Mouse (Mus musculus): ENCODE results near the gene Tnr.

Tnr gene

DNA sequence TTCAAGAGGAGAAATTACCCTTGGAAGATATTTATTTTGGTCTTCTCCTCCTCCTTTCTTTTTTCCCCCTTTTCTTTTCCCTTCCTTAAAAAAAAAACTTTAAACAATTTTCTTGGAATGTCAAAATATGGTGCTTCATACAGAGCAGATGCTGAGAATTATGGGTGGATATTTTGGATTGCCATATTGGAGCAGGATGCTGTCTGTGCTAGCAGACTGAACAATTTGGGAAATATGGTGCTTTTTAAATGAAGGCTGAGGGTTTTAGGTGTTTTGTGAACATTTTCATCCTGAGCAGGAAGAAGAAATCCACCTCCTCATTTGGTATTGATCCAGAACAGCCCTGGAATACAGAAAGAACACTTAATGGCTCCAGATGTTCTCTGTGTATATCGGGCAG, 41.6 kb downstream of the Tnr start:
- DNase-seq (ENCODE audit: low spot score in 2 of 2) = no peak

DNA sequence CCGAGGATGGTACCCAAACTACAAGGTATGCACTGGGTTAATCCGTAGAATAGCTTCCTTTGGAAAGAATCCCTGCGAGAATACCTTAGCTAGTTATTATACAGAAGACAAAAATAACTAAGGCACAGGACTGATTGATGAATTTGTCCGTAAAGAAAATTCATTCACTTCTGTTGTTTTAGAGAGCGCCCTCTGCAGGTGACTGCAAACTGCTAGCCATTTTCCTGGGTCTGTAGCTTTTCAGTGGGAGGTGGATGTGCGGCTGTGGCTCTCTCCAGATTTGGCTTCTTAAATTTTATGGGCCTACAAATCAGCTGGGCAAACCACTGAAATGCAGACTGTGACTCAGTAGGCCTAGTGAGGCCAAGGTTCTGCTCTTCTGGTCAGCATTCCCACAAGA, 42.5 kb downstream of the Tnr start:
- DNase-seq (ENCODE audit: low spot score in 2 of 2) = no peak

DNA sequence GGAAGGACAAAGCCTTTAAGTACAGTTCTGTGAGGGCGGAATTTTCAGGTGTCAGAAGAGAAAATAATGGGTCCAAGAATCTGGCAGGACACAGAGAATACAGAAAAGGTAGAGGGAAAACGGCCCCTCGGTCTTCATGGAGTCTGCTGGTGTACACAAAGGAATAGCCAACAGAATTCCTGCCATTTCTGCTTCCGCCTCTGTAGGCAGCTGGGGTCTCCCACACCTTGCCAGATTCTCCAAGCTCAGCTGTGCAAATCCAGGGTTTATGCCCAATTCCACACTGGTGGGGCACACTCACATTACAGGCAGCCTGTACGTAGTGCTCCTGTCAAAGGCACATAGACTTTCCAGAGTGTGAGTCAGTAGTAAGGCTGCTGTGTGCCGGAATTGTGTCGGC, 43.6 kb downstream of the Tnr start:
- no peak for DNase-seq (ENCODE audit: low spot score in 2 of 2)

DNA sequence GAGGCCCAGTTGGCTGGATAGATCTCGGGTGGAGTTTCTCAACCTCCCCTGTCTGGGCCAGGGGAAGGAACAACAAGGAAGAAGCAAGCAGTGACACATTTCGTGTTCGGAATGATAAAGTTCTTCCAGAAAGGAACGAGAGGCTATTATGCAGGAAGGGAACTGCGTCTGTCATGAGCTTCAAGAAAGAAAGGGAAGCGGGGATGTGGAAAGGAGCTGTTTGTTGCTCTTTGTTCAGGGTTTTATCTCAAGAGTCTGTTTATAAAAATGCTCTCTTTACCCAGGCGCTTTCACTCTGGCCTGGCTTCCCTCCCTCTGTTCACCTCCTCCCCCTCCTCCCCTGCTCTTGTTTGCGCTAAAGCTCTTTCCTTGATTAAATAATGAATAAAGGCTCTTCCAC, 46.7 kb downstream of the Tnr start:
- no peak for DNase-seq (ENCODE audit: low spot score in 2 of 2)

DNA sequence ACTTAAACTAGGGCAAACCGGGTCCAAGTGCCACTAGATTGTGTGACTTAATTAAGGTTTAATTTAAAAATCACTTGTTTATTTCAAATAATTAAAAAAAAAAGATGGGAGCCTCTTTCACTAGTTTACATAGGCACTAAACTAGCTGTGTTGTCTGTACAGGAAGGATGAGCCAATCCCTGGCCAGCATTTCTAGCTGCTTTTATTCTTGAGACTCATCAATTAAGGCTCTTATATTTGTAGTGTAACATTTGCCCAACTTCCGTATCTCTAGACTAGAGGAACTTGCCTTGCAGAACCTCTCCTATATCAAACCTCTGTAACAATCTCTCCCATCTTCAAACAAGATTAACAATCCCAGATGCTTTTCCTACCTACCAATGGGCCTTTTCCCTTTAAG, 47.3 kb downstream of the Tnr start:
- no peak for DNase-seq (ENCODE audit: low spot score in 2 of 2)

DNA sequence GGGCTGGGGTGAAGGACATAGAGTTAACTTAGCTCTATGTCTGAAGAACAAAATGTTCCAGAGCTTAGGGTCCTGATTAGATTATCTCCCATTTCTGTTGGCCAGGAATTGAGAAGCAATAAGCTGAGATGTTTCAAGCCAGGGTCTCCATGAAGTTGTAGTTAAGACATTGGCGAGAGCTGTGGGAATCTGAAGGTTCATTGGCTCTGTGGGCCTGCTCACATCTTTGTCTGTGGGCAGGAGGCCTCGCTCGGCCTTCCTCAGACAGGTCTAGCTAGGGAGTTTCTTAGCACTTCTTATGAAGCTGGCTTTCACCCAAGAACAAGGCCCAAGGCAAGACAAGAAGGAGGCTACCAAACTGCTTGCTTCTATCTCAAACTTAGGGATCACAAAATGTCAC, 48.4 kb downstream of the Tnr start:
- DNase-seq (ENCODE audit: low spot score in 2 of 2) = no peak

DNA sequence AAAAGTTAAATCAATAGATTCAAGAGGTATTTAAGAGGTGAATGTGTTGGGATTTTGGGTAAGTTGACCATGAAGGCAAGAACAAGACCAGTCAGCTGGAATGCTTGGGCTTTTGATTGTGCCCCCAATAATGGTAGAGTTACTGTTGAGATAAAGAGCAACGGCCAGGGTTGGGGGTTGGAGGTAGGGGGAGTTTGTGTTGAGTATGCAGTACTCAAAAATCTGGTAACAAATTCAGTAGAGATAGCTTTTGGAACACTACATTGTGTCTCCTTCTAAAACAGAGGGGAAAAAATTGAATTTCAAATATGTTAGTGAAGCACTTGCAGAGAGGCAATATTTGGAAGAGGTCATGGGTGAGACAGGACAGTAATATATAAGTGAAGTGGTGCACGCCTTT, 49.5 kb downstream of the Tnr start:
- DNase-seq (ENCODE audit: low spot score in 2 of 2) = no peak

DNA sequence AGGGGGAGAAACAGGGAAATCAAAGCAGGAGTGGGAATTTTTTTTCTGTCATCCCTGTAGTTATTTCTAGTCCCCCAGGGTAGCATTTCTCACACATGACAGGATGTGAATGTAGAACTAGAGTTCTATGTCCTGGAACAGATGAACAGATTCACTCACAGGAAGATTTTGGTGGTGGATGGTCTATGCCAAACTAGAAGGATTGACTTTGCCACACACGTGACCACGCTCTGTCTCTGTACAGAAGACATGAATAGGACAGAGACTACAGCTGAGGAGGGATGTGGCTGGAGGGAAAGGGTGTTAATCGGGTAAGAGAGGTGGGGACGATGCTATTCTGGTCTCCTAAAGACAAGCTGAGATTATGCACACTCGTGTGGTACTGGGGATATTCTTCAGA, 51.1 kb downstream of the Tnr start:
- no peak for DNase-seq (ENCODE audit: low spot score in 2 of 2)

DNA sequence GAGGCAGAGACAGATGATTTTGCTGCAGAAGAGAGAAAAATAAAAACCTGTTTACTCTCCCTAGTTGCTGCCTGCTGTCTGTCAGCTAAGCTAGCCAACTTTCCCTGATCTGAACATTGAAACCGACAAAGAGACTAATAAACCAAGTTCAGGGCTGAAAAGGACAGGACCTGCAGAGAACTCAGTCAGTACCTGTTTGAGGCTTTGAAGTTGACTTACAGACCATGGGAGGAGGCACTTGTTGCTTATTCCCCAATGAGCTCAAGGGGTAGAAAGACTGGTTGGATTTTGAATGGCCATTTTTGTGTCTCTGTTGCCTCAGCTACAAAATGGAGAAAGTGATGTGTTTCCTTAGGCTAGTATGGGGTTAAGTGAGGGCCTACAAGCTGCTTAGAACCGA, 52.7 kb downstream of the Tnr start:
- no peak for DNase-seq (ENCODE audit: low spot score in 2 of 2)

DNA sequence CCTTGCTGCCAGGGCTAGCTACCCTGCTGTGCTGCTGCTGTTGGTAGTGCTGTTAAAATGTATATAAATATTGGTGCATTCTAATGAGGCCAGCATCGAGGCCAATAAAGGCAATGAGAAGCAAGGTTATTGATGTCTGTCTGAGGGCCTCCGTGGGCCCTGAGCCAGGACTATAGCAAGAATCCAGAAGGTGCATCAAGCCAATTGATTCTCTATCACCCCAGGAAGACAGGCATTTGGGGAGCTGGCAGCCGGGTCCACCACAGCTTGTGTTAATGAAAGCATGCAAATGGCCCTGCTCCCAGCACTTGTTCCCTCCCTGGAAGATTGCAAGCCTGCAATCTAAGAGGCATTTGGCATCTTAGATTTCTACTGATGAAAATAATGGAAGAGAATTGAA, 54.8 kb downstream of the Tnr start:
- no peak for DNase-seq (ENCODE audit: low spot score in 2 of 2)

DNA sequence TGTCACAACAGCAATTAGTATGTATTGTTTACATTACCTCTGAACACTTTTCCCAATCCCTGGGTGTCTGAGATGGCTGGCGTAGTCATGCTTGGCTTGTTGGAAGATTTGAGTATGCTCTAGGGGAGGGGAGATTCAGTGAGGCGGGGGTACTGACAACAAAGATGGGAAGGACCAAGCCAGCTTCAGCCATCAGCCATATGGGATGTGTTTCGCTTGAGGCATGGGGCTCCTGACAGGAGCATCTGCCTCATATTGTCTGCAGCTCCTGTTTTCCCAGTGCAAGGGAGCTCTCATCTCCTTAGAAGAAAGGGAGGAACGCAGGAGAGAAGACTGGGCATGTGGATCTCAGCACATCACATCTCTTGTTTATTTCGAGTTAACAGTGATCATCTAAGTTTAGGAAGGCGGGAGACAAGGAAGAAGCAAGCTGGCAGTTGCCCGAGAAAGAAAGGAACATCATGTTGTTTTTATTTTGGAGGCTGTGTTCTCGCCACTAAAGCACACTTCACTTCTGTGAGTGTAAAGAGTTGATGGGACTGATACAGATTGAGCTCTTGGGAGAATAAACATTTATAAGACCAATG, 56.9 kb downstream of the Tnr start:
- peak in 1 of 2 experiments; percentile 33 for DNase-seq (ENCODE audit: low spot score in 2 of 2)

DNA sequence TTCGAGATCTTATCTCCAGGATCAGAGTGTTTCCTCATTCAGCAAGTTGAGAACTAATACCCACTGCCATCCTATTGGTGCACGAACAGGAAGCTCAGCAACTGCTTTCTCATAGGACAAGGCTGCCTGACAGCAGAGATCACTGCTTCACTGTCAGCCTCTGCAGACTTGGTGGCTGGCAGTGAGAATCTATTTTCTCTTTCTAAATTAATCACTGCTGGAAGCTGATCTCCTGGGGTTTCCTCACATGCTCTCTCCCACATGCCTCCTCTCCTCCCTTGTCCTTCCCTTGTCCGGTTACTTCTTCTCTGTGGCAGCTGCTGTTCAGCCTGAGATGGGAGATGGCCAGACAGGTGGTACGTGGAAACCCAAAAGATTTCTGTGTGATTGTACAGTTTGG, 60.3 kb downstream of the Tnr start:
- DNase-seq (ENCODE audit: low spot score in 2 of 2) = no peak

DNA sequence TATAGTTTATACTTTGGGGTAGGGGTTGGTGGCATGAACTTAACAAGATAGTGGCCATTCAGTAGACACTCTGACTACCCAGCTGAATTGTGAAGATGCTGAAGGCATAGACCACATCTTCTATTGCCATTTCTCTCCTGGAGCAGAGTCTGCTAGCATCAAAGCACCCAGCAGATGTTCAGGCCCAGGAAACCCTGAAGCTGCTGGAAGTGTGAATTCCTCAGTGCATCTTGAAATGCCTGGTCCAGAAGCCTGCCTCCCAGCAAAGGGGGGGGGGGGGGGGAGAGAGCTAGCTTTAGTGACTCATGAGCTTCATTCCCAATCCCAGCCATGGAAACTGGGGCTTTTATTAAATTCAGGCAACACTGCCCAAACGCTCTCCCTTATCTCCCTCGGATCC, 65.2 kb downstream of the Tnr start:
- DNase-seq (ENCODE audit: low spot score in 2 of 2) = no peak

DNA sequence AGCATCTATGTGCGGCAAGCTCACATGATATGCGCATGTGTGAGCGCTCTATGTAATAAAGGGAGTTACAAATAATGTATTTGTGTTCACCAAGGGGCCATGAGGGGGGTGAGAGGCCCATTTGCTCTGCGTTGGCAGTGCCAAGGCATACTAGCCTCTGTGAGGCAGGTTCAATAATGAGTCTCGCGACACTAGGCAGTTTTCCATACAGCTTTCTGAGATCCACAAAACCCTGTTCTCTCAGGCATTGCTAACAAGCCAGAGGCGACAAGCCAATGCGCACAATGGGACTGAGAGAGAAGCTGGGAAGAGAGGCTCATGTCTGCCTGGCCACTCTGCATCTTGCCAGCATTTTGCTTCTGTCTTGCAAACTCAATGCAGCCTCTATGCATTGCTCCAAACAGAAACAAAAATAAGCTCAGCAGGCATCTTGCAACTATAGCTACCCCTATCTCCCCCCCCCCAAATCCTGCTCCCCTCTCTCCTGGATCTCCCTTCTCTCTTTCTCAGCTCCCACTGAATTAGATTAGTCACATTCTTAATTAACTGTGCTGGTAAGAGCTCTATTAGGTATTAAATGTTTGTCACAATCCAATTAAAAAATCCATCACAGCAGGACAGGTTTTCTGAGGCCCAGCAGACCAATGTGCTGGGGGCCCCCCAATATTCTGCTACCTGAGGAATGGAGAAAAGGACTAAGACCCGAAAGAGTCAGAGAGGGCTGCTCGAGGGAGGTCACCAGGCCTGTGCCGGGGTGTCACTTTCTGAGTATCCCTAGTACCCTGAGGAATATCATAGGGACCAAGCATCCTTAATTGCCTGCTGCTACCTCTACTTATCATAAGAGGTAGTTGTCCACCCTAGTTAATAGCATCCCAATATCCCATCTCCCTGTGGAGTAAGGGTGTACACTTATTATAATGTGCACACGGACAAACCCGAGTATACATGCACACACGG, 70.8 kb downstream of the Tnr start:
- DNase-seq (ENCODE audit: low spot score in 2 of 2) = peak in 1 of 2 experiments; percentile 29

DNA sequence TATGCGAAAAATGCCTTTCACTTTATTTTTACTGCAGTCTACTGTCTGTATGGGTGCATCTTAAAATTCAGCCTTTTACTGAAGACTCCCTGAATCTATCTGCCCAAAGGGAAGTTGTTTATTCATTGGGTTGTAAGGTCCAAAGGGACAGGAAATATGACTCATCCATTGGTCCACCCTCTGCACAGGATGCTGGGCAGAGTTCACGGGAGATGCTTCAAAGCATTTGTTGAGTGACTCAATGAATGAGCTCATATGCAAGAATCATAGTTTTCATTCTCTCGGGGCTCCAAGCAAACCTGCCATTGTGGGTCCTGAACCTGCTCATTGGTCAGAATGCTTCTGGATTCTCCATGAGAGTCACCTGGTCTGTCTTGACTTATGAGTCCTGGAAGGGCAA, 72.2 kb downstream of the Tnr start:
- no peak for DNase-seq (ENCODE audit: low spot score in 2 of 2)

DNA sequence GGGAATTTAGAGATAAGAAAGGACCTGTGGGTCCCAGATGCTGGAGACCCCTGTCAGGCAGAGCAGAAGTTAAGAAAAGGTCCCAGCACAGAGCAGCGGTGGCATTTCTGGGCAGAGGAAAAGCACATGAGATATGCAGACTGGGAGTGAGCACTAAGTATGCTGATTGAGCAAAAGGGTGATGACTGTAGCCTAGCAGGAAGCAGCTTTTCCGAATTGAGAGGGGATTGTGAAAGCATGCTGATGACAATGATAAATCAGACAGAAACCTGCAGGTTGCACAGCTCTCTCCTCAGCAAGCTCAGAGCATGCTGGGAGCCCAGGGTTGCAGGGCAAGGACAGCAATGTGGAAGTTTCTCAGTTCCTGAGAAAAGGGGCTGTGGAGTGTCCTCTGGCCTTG, 73.1 kb downstream of the Tnr start:
- no peak for DNase-seq (ENCODE audit: low spot score in 2 of 2)

DNA sequence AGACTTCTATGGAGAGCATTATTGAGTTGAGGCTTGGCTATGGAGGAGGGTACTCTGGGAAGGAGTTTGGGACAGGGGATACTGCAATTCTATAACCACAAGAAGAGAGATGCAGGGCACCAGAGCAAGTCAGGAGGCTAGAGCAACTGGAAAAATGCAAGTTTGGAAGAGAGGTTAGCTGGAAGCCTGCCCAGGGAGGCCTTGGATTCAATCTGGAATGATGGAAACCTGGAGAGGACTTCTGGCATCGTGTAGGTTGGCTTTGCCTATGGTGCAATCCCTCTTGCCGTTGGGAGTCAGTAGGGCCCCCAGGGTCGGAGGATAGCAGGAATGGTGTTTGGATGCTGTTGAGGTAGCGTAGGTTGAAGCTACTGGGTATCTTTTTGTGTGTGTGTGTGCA, 90.0 kb downstream of the Tnr start:
- no peak for DNase-seq (ENCODE audit: low spot score in 2 of 2)

DNA sequence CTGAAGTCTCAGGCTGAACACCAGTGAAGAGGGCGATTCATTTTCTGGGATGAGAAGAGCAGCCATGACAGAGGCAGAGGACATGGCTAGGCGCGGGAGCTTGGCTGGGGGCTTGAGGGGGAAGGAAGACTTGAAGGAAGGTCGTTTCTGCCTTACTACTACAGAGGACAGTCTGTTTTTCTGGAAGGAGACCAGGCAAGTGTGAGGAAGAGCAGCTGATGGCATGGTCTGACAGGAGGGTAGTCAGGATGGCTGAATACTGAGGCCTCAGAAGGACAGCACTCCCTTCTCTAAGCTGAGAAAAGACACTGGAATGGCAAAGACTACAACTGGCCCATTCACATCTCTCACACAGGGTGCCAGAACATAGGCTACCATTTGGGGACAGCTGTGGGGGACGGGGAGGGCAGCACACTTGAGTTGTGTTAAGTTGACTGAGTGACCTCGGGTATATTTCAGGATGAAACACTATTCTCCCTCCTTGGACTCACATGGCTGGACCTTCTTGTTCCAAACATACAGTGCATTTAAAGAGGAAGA, 90.6 kb downstream of the Tnr start:
- no peak for DNase-seq (ENCODE audit: low spot score in 2 of 2)

DNA sequence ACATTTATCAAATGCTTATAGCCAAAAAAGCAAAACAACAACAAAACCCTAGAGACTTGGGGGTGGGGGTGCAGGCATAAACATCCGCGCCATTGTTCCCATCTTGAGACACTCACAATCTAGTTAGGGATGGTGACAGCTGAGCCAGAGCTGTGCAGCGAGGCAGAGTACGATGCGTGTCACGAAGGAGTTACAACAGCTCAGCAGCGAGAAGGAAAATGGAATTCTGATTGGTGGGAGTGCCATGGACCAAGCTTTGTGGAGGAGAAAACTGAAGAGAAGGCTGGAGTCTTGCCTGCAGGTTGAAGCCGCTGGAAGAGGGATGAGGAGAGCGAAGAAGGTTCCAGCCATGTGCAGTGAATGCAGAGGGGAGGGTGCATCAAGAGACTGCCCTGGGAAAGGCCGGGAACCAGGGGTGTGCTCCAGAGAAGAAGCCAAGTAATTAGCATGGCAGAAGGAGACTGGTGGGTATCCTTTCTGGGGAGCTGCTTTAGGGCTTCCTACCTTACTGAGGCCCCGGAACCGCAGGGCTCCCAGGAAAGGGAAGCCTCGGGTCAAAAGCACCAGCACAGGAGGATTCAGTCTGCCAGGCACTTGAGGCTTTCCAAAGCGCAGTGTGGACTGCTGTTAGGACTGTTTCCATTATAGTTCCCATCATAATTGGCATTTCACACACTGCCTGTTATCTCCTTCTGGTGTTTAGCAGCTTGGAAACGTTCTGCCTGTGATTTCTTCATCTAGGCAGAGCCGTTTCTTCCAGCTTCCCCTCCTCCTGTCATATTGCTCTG, 91.3 kb downstream of the Tnr start:
- peak; percentile 39 to 50 for DNase-seq (ENCODE audit: low spot score in 2 of 2)

DNA sequence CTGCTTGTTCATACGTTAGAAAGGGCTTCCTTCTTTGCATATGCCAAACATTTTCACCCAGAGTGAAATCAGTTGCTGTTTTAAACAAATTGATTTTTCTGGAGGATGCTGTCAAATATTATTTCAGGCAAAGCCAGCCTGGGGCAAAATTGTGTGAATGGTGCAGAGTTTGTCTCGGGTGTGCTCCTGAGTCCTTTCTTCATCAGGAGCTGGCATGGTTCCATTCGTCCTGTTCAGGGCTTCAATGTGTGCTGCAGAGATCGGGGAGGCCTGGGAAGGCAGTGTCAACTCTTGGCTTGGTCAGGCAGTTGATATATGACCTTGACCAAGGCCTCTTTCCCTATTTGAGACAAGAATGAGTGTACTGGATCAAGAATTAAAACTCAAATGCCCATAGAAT, 92.1 kb downstream of the Tnr start:
- no peak for DNase-seq (ENCODE audit: low spot score in 2 of 2)

DNA sequence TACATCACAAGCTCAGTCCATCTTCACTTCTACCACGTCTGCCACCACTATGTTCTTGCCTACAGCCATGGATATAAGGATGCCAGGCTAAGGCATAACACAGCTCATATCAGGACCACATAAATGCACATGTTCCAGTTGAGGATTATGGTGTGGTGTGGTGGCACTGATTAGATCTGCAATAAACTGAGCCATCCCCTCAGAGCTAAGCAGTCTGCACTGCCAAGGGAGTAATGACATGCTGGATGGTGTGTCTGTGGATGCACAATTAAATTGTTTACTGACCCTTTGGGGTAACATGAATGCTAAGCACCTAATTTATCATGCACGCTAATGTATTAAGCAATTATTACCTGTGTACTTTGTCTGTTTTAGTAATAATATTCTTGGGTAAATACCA, 95.6 kb downstream of the Tnr start:
- DNase-seq (ENCODE audit: low spot score in 2 of 2) = no peak

DNA sequence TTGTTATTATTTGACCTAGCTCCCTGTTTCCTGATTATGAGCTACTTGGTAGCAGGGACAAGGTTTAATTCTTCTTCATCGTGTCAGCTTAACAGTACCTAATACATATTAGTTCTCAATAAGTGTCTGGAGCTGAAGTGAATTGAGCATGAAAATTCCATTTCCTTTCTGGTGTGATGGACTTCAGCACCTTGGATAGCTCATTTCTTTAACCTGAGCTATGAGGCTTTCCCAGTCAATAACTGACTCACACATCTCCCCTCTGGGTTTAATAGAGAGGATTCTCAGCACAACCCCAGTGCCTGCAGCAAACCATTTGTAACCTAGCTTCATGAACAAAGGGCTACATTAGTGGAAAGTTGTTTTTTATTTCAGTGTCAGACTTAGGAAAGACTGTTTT, 97.8 kb downstream of the Tnr start:
- no peak for DNase-seq (ENCODE audit: low spot score in 2 of 2)

Data from right cerebral cortex, adult 2 months (tissue).